Mouse (Mus musculus) kidney, adult 2 months (tissue): ENCODE measurements around the gene Pi4ka. TPM values are rescaled to one million over a fixed set of nuclear protein-coding genes. Genes with fewer than 3 reads are reported as not detected.

Source experiments
- DNase-seq: peaks from one replicate; pipeline ENCODE4 v3.0.0; 2021
- H3K27ac ChIP-seq: fragments of 200-500 bp; 2 replicates; pipeline ENCODE4 v1.5.1; 2012; ENCODE audit warnings: low read depth, low read length, control low read depth, inconsistent platforms; ENCODE audit not compliant: insufficient read depth
- H3K27me3 ChIP-seq: fragments of 200-500 bp; replicated peaks from 2 replicates; pipeline ENCODE4 v1.6.1; 2012; ENCODE audit warnings: mild to moderate bottlenecking, moderate library complexity, low read length, inconsistent platforms; ENCODE audit not compliant: control insufficient read depth, insufficient read depth
- H3K36me3 ChIP-seq: fragments of 200-500 bp; 2 replicates; pipeline ENCODE4 v1.6.1; 2012; ENCODE audit warnings: mild to moderate bottlenecking, moderate library complexity, low read length, inconsistent platforms; ENCODE audit not compliant: control insufficient read depth, insufficient read depth
- H3K4me1 ChIP-seq: fragments of 200-500 bp; 2 replicates; pipeline ENCODE4 v1.6.1; 2011; ENCODE audit warnings: low read length; ENCODE audit not compliant: control insufficient read depth, insufficient read depth
- H3K4me3 ChIP-seq: fragments of 200-500 bp; 2 replicates; pipeline ENCODE4 v1.5.1; 2011; ENCODE audit warnings: mild to moderate bottlenecking, low read depth, low read length, control low read depth; ENCODE audit not compliant: insufficient read depth
- CTCF ChIP-seq: fragments of 200-500 bp; conservative IDR thresholded peaks from 2 replicates; pipeline ENCODE4 v1.5.1; 2011; ENCODE audit warnings: low read depth, mild to moderate bottlenecking, control low read depth, low read length, moderate library complexity, mixed read lengths; ENCODE audit not compliant: insufficient read depth, insufficient read length
- POLR2A ChIP-seq: fragments of 200-500 bp; IDR thresholded peaks from one replicate; pipeline ENCODE4 v1.6.1; 2011; ENCODE audit warnings: low read depth, low read length, control low read depth
- WGBS: fragments of 180-500 bp; shearing (Covaris S2); methylation state at CpG from one replicate; pipeline ENCODE4 v1.1.7; 2018; 5-methylcytosine and 5-hydroxymethylcytosine counted together
- polyA plus RNA-seq: library from polyadenylated mRNA; depleted of rRNA; stranded (reverse); fragments of >200 nt; gene quantifications from 2 replicates; pipeline ENCODE4 v1.2.3, GENCODE M21; 2012

The Pi4ka gene
- polyA plus RNA-seq, 1 experiment, result 124 TPM

DNA sequence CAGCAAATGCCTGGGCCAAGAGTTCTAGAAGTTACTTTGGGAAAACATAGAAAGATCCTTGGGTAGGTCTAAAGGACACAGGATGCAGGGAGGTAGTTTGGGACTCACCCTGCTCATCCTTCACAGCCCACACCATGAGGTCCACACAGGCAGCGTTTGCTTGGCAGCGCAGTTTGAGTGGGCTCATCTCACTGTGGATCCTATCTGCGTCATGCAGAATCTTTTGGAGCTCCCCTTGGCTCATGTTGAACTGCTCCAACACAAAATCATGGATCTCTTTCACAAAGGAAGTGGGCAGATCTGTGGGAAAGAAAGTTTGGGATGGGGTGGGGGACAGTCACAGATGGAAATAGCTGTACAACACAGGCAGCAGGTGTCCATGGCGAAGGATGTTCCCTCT lies 47.3 kb downstream of the Pi4ka start:
- 96% methylated on average over 4 of the region's 4 CpGs for WGBS
- no peak for DNase-seq
- TF ChIP-seq POLR2A, result no peak
- no peak for TF ChIP-seq CTCF

DNA sequence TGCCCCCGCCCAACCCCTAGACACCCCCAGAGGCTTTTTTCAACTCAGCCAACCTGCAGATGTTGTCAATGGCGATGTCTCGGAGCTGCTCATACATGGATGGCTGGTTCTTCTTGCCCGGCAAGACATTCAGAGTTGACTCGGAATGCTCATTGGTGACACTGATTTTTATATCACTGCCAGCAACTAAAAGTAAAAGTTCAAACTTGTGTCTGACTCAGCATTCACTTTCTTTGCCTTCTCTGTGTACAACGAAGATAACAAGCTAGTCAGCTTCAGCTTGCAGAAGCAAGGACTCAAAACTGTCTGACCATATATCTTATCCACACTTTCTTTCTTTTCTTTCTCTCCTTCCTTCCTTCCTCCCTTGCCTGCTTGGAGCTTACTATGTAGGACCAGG lies 50.1 kb downstream of the Pi4ka start:
- peak overlapping the region; percentile 75 for H3K27ac ChIP-seq
- TF ChIP-seq CTCF, result no peak
- TF ChIP-seq POLR2A, result no peak
- H3K4me3 ChIP-seq, result no peak overlapping the region
- no peaks in the 10 kb centered on the region for H3K27me3 ChIP-seq
- 0 out of 2 replicates have a peak, but pooled peaks cover 5% of the 10 kb centered on the region for H3K4me1 ChIP-seq
- DNase-seq, result peak; percentile 52
- H3K36me3 ChIP-seq, result peaks cover 5% of the 10 kb centered on the region
- WGBS, result 57% methylated on average over 6 of the region's 6 CpGs

More for the DNA sequence above, 47.3 kb downstream of the Pi4ka start:
- Histone ChIP-seq H3K27ac (no peak overlapping the region), H3K4me1 (0 out of 2 replicates have a peak, but pooled peaks cover 5% of the 10 kb centered on the region), H3K4me3 (no peak overlapping the region), H3K36me3 (no peaks in the 10 kb centered on the region; the same call in 1 of the 2 replicates), H3K27me3 (no peaks in the 10 kb centered on the region)

DNA sequence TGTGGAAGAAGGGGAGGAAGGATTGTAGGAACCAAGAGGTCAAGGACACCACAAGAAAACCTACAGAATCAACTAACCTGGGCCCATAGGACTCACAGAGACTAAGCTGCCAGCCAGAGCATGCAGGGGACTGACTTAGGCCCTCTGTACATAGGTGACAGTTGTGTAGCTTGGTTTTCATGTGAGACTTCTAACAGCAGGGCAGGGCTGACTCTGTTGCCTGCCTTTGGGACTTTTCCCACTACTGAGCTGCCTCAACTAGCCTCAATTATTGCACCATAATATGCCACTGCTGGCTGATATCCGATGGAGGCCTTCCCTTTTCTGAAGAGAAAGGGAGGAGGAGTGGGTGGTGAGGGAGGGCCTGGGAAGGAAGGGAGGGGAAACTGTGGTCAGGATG lies 59.3 kb downstream of the Pi4ka start:
- no peaks in the 10 kb centered on the region; the same call in 1 of the 2 replicates for H3K4me1 ChIP-seq
- TF ChIP-seq POLR2A (no peak), CTCF (no peak)
- no peak overlapping the region for H3K27ac ChIP-seq
- 79% methylated on average over 1 of the region's 1 CpGs for WGBS
- H3K27me3 ChIP-seq, result no peaks in the 10 kb centered on the region
- no peak overlapping the region for H3K4me3 ChIP-seq
- DNase-seq, result no peak
- peaks cover 2% of the 10 kb centered on the region; the same call in 1 of the 2 replicates for H3K36me3 ChIP-seq

DNA sequence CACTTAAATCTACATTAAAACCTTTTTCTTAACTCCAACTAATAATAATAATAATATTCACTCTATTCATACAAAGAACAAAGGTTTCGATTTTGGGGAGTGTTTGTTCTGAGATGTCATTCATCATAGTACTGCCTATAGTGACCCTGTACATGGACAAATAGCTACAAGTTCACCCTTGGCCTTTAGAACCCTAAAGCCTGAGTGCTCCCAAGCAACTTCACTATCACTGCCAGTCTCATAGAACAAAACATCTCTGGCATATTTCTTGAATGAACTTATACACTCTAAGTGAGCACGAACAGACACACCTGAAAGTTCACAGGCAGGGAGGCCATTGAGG lies 60.3 kb downstream of the Pi4ka start:
- TF ChIP-seq POLR2A (no peak), CTCF (no peak)

DNA sequence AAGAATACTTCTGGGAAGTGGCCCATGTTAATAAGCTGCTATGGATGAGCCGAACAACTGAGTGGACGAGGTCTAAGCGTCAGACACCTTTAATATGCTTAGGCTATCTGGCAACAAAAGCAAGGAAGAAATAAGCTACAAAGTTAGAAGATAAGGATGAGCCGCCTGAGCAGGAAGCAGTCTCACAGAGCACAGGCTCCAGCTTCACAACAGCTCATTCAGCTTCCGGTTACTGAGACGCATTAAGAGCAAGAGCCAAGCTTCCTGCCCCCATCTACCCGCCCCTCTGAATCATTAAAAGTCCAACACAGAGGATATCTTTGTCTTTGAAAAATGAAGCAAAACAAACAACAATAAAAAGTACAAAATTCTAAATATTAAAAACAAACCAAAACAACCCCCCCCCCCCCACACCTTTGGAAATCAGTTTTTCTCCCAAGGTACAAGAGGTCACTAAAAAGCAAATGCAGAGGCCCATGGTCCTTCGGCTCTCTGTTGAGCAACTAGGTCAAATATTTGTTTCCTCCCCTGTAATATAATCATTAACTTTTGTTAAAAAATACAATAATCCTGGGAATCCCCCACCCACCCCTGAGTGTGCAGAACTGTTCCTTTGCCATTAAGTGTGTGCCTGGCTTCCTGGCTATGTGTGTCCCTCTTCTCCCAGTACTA lies 60.8 kb downstream of the Pi4ka start:
- Histone ChIP-seq H3K4me1 (no peaks in the 10 kb centered on the region; the same call in 1 of the 2 replicates), H3K36me3 (no peaks in the 10 kb centered on the region; the same call in 1 of the 2 replicates), H3K4me3 (no peak overlapping the region), H3K27me3 (no peaks in the 10 kb centered on the region), H3K27ac (no peak overlapping the region; the same call in 1 of the 2 replicates)
- TF ChIP-seq POLR2A (no peak), CTCF (no peak)
- WGBS, result 43% methylated on average over 8 of the region's 8 CpGs
- peak; percentile 67 for DNase-seq

More for the DNA sequence above, 60.3 kb downstream of the Pi4ka start:
- no peak overlapping the region for H3K27ac ChIP-seq
- DNase-seq, result no peak
- WGBS, result 80% methylated on average over 2 of the region's 2 CpGs
- no peaks in the 10 kb centered on the region; the same call in 1 of the 2 replicates for H3K4me1 ChIP-seq
- no peak overlapping the region for H3K4me3 ChIP-seq
- no peaks in the 10 kb centered on the region; the same call in 1 of the 2 replicates for H3K36me3 ChIP-seq
- H3K27me3 ChIP-seq, result no peaks in the 10 kb centered on the region

DNA sequence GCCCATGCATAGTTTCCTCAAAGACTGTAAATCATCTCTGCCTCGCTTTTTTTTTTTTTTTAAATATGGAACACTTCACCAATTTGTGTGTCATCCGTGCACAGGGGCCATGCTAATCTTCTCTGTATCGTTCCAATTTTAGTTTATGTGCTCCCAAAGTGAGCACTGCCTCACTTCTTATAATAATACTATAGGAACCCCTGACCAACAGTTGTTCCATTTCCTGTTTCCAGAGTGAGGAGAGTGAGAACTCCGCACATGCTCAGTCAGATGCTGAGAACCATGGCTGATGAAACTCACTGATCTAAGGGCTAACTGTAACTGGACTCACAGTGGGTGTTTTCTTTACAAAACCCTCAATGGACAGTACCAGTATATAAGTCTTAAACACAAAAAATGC lies 64.3 kb downstream of the Pi4ka start:
- Histone ChIP-seq H3K4me3 (no peak overlapping the region), H3K36me3 (no peaks in the 10 kb centered on the region; the same call in 1 of the 2 replicates), H3K27ac (no peak overlapping the region), H3K27me3 (no peaks in the 10 kb centered on the region), H3K4me1 (no peaks in the 10 kb centered on the region; the same call in 1 of the 2 replicates)
- WGBS, result 89% methylated on average over 4 of the region's 4 CpGs
- no peak for TF ChIP-seq CTCF
- TF ChIP-seq POLR2A, result no peak
- no peak for DNase-seq

DNA sequence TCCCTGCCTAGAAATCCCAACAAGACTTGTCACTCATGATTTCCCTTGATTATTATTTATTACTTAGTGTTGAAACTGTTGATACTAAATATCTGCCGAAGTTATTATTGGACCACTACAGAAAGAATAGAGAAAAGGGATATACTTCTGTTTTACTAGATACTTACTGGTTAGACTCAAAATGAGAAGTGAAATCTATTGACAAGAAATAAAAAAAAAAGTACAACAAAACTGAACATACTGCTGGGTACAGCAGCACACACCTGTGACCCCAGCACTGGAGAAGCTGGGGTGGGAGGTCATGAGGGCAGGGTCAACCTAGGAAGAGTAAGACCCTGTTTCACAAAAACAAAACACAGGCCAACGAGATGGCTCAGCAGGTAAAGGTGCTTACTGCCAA lies 65.4 kb downstream of the Pi4ka start:
- Histone ChIP-seq H3K36me3 (no peaks in the 10 kb centered on the region; the same call in 1 of the 2 replicates), H3K4me3 (no peak overlapping the region), H3K27ac (no peak overlapping the region), H3K4me1 (no peaks in the 10 kb centered on the region; the same call in 1 of the 2 replicates), H3K27me3 (no peaks in the 10 kb centered on the region)
- TF ChIP-seq CTCF (no peak), POLR2A (no peak)
- no peak for DNase-seq
- 86% methylated on average over 2 of the region's 2 CpGs for WGBS

DNA sequence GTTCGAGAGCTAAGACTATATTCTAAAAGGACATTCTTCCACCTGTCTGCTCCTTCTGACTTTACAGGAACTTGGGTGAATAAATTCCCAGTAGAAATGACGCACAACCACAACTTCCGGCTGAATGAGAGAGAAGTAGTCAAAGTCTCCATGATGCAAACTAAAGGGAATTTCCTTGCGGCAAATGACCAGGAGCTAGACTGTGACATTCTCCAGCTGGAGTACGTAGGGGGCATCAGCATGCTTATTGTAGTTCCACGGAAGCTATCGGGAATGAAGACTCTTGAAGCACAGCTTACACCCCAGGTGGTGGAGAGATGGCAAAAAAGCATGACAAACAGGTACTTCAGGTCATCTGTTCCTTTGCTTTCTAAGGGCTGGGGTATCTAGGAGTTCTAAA lies 66.4 kb downstream of the Pi4ka start:
- Histone ChIP-seq H3K4me3 (no peak overlapping the region), H3K4me1 (no peaks in the 10 kb centered on the region), H3K27ac (no peak overlapping the region), H3K27me3 (no peaks in the 10 kb centered on the region), H3K36me3 (no peaks in the 10 kb centered on the region; the same call in 1 of the 2 replicates)
- TF ChIP-seq CTCF (no peak), POLR2A (no peak)
- no peak for DNase-seq
- 83% methylated on average over 7 of the region's 7 CpGs for WGBS
